Mouse (Mus musculus) frontal cortex, postnatal 36 days (tissue): Measurements from ENCODE around the gene Scamp5.
"Not testable (repeated sequence)": the region's sequence is repeated elsewhere in the genome, so short reads cannot be mapped to it uniquely, and the experiment has no call there.

Source experiments
- DNase-seq, 2 experiments: peaks; one replicate each; pipeline ENCODE4 v3.0.0; 2022; ENCODE audit warnings: low spot score in 2 of 2

The Scamp5 gene

GRCm38 (mm10) chr9:57452624-57453462, 15.0 kb downstream of the Scamp5 start:
- no peak for DNase-seq

GRCm38 (mm10) chr9:57449715-57450114, 18.1 kb downstream of the Scamp5 start:
- no peak for DNase-seq

- DNase-seq: no peak
Observed at GRCm38 (mm10) chr9:57440620-57441019, 27.2 kb downstream of the Scamp5 start.

- peak; percentile 91 to 96 for DNase-seq
Observed at GRCm38 (mm10) chr9:57439522-57440295, 28.2 kb downstream of the Scamp5 start, which contains the start of gene Ppcdc. Ppcdc (minus strand) TSS chr9:57440124.

GRCm38 (mm10) chr9:57439083-57439482, 28.8 kb downstream of the Scamp5 start:
- no peak for DNase-seq

- no peak for DNase-seq
Observed at GRCm38 (mm10) chr9:57437896-57438614, 29.8 kb downstream of the Scamp5 start.

- DNase-seq: no peak
Observed at GRCm38 (mm10) chr9:57436166-57436565, 31.7 kb downstream of the Scamp5 start.

- DNase-seq: no peak
Observed at GRCm38 (mm10) chr9:57434405-57435165, 33.3 kb downstream of the Scamp5 start.

- DNase-seq: peak; percentile 78 to 81
Observed at GRCm38 (mm10) chr9:57433097-57434032, 34.5 kb downstream of the Scamp5 start.

- no peak for DNase-seq
Observed at GRCm38 (mm10) chr9:57432480-57432879, 35.4 kb downstream of the Scamp5 start.

GRCm38 (mm10) chr9:57431202-57431601, 36.7 kb downstream of the Scamp5 start:
- no peak for DNase-seq

- peak in 1 of 2 experiments; percentile 43 for DNase-seq
Observed at GRCm38 (mm10) chr9:57428391-57428790, 39.5 kb downstream of the Scamp5 start.

GRCm38 (mm10) chr9:57427937-57428336, 39.9 kb downstream of the Scamp5 start:
- no peak for DNase-seq

GRCm38 (mm10) chr9:57427123-57427522, 40.7 kb downstream of the Scamp5 start:
- DNase-seq: not testable (repeated sequence)

- no peak for DNase-seq
Observed at GRCm38 (mm10) chr9:57425116-57425515, 42.7 kb downstream of the Scamp5 start.

GRCm38 (mm10) chr9:57424066-57424465, 43.8 kb downstream of the Scamp5 start:
- DNase-seq: no peak

- no peak for DNase-seq
Observed at GRCm38 (mm10) chr9:57421688-57422111, 46.2 kb downstream of the Scamp5 start.

GRCm38 (mm10) chr9:57421121-57421571, 46.7 kb downstream of the Scamp5 start:
- DNase-seq: no peak

- DNase-seq: peak; percentile 78 to 80
Observed at GRCm38 (mm10) chr9:57420321-57421120, 47.3 kb downstream of the Scamp5 start.
